In genomic region chr8:87893547-87893946, GRCm38 (mm10) we compare ENCODE assay signal across 12 mouse cellular contexts.
DNase-seq lines count a peak whose midpoint lies in the region; ATAC-seq lines count a peak whose summit lies in the region.
"Had no signal": no experiment of that assay in that cellular context is flagged by ENCODE, and none has a peak within 500 bp of the region (broad histone marks: within the 10 kb centered on the region; RNA-seq: fewer than 3 reads in every experiment).

No protein-coding gene starts in this region.

- no peak for ATAC-seq in kidney, embryonic 16.5 days (ENCODE audit: low FRiP score, low TSS enrichment)
- ATAC-seq in hindbrain, embryonic 15.5 days (ENCODE audit: low FRiP score, low read depth) = no peak
- ATAC-seq in activated CD4-positive, CD25-positive, alpha-beta regulatory T cell, adult 4 months = no peak
- ATAC-seq: intestine, embryonic 16.5 days had no signal

- 38% methylated on average over 6 of the region's 6 CpGs for WGBS in kidney, embryonic 16.5 days
- WGBS in hindbrain, embryonic 15.5 days = 61% methylated on average over 6 of the region's 6 CpGs

- no peak overlapping the region for H3K27ac ChIP-seq in kidney, embryonic 16.5 days (ENCODE audit: low read length)
- peak overlapping the region; percentile 57 for H3K27ac ChIP-seq in hindbrain, embryonic 15.5 days (replicated peaks)
- H3K27ac ChIP-seq: heart, adult 2 months; stomach, embryonic 15.5 days had no signal

- no peak overlapping the region for H3K9ac ChIP-seq in kidney, embryonic 16.5 days (replicated peaks; ENCODE audit: low read length)
- no peak overlapping the region for H3K9ac ChIP-seq in hindbrain, embryonic 15.5 days
- H3K9ac ChIP-seq: stomach, embryonic 15.5 days had no signal

- H3K4me3 ChIP-seq in kidney, embryonic 16.5 days (ENCODE audit: low read length) = no peak overlapping the region
- H3K4me3 ChIP-seq in hindbrain, embryonic 15.5 days = no peak overlapping the region
- H3K4me3 ChIP-seq: heart, adult 2 months; stomach, embryonic 15.5 days had no signal

- DNase-seq in adrenal gland, adult (ENCODE audit: inconsistent age in 2 of 2, low spot score in 1 of 2) = peak; percentile 59 to 79
- no peak for DNase-seq in adrenal gland, postnatal 4 days (ENCODE audit: low spot score in 2 of 2)
- peak; percentile 40 for DNase-seq in kidney, postnatal 10 days
- DNase-seq in ES-CJ7 (ENCODE audit: low read depth, low spot score) = peak; percentile 31
- no peak for DNase-seq in gastrocnemius, postnatal 10 days
- DNase-seq: heart, adult 2 months; left cerebral cortex, postnatal 4 days had no signal

- no peaks in the 10 kb centered on the region for H3K9me3 ChIP-seq in kidney, embryonic 16.5 days (ENCODE audit: low read length)
- no peaks in the 10 kb centered on the region for H3K9me3 ChIP-seq in hindbrain, embryonic 15.5 days
- H3K9me3 ChIP-seq: stomach, embryonic 15.5 days had no signal

- H3K27me3 ChIP-seq in kidney, embryonic 16.5 days (ENCODE audit: insufficient read depth, low read length) = no peaks in the 10 kb centered on the region
- no peaks in the 10 kb centered on the region for H3K27me3 ChIP-seq in hindbrain, embryonic 15.5 days
- H3K27me3 ChIP-seq: stomach, embryonic 15.5 days had no signal

- peaks cover 61% of the 10 kb centered on the region for H3K4me1 ChIP-seq in kidney, embryonic 16.5 days (ENCODE audit: insufficient read depth, low read length)
- H3K4me1 ChIP-seq in hindbrain, embryonic 15.5 days (replicated peaks) = peaks cover 65% of the 10 kb centered on the region

- H3K4me2 ChIP-seq in kidney, embryonic 16.5 days (replicated peaks; ENCODE audit: low read depth, low read length) = no peak overlapping the region
- no peak overlapping the region for H3K4me2 ChIP-seq in hindbrain, embryonic 15.5 days
- H3K4me2 ChIP-seq: stomach, embryonic 15.5 days had no signal

- H3K36me3 ChIP-seq in kidney, embryonic 16.5 days (ENCODE audit: insufficient read depth, low read length) = no peaks in the 10 kb centered on the region
- no peaks in the 10 kb centered on the region for H3K36me3 ChIP-seq in hindbrain, embryonic 15.5 days
- H3K36me3 ChIP-seq: stomach, embryonic 15.5 days had no signal

Comparison
In these comparisons a context has a peak if more than half of its experiments do, and no peak if none do; other contexts are left out.
1. DNase-seq: peak in adrenal gland, adult (2 of 2), kidney, postnatal 10 days (single experiment) and ES-CJ7 (single experiment); none in adrenal gland, postnatal 4 days (0 of 2) and gastrocnemius, postnatal 10 days (single experiment).